ENCODE assay signal across 17 mouse cellular contexts in genomic region chr10:119823691-119824090, GRCm38 (mm10).
A peak's percentile ranks its signal among the peaks of the same experiment; 100 is the strongest.
DNase-seq lines count a peak whose midpoint lies in the region; ATAC-seq lines count a peak whose summit lies in the region.
"Had no signal": no experiment of that assay in that cellular context is flagged by ENCODE, and none has a peak within 500 bp of the region (broad histone marks: within the 10 kb centered on the region; RNA-seq: fewer than 3 reads in every experiment).

No protein-coding gene starts in this region.

- H3K9me3 ChIP-seq in kidney, embryonic 14.5 days (ENCODE audit: control insufficient read depth, low read length) = no peaks in the 10 kb centered on the region
- no peaks in the 10 kb centered on the region for H3K9me3 ChIP-seq in hindbrain, embryonic 15.5 days
- H3K9me3 ChIP-seq: liver, embryonic 12.5 days had no signal

- no peaks in the 10 kb centered on the region for H3K36me3 ChIP-seq in kidney, embryonic 14.5 days (ENCODE audit: control insufficient read depth, insufficient read depth, low read length)
- H3K36me3 ChIP-seq in hindbrain, embryonic 15.5 days = no peaks in the 10 kb centered on the region
- H3K36me3 ChIP-seq: liver, embryonic 12.5 days had no signal

- no peaks in the 10 kb centered on the region for H3K27me3 ChIP-seq in kidney, embryonic 14.5 days (ENCODE audit: control insufficient read depth, insufficient read depth, low read length)
- H3K27me3 ChIP-seq in hindbrain, embryonic 15.5 days = no peaks in the 10 kb centered on the region
- H3K27me3 ChIP-seq: liver, embryonic 12.5 days; megakaryocyte, embryonic 14.5 days had no signal

- DNase-seq in cerebellum, postnatal 10 days = peak; percentile 47 to 52
- DNase-seq in cerebellum, adult 9-11 months = no peak
- DNase-seq in kidney, postnatal 14 days = peak; percentile 20
- DNase-seq in ES-CJ7 (ENCODE audit: low read depth, low spot score) = peak; percentile 38
- no peak for DNase-seq in spleen, postnatal 10 days (ENCODE audit: low spot score in 2 of 2)
- DNase-seq: adrenal gland, postnatal 10 days; cerebellum, adult 11-12 months; gastrocnemius, postnatal 25 days; right cerebral cortex, postnatal 4 days had no signal

- no peak overlapping the region for H3K27ac ChIP-seq in kidney, embryonic 14.5 days (ENCODE audit: low read depth, low read length)
- 0 out of 2 replicates have a peak overlapping the region, but pooled peaks have one; percentile 20 for H3K27ac ChIP-seq in hindbrain, embryonic 15.5 days (replicated peaks)
- H3K27ac ChIP-seq: liver, embryonic 12.5 days had no signal

- H3K4me3 ChIP-seq in kidney, embryonic 14.5 days (ENCODE audit: low read length) = no peak overlapping the region
- no peak overlapping the region for H3K4me3 ChIP-seq in hindbrain, embryonic 15.5 days
- H3K4me3 ChIP-seq: liver, embryonic 12.5 days; megakaryocyte, embryonic 14.5 days had no signal

- WGBS in kidney, embryonic 14.5 days = 49% methylated on average over 7 of the region's 7 CpGs
- WGBS in hindbrain, embryonic 15.5 days = 22% methylated on average over 7 of the region's 7 CpGs

- no peak overlapping the region for H3K9ac ChIP-seq in kidney, embryonic 14.5 days (ENCODE audit: low read depth, low read length)
- no peak overlapping the region for H3K9ac ChIP-seq in hindbrain, embryonic 15.5 days
- H3K9ac ChIP-seq: liver, embryonic 12.5 days had no signal

- no peak for ATAC-seq in kidney, embryonic 14.5 days (ENCODE audit: low FRiP score, low TSS enrichment)
- ATAC-seq in hindbrain, embryonic 15.5 days (ENCODE audit: low FRiP score, low read depth) = no peak
- ATAC-seq in activated CD4-positive, CD25-positive, alpha-beta regulatory T cell, adult 4 months = no peak
- ATAC-seq: CD4-positive, CD25-positive, alpha-beta regulatory T cell, adult 4 months; inflammation-experienced regulatory T-cells, adult 6 months; liver, embryonic 12.5 days; lung, postnatal 0 days had no signal

- H3K4me1 ChIP-seq in kidney, embryonic 14.5 days (ENCODE audit: control insufficient read depth, insufficient read depth, low read length) = no peaks in the 10 kb centered on the region
- H3K4me1 ChIP-seq in hindbrain, embryonic 15.5 days (replicated peaks) = peaks cover 26% of the 10 kb centered on the region
- H3K4me1 ChIP-seq: liver, embryonic 12.5 days; megakaryocyte, embryonic 14.5 days had no signal

- H3K4me2 ChIP-seq in kidney, embryonic 14.5 days (replicated peaks; ENCODE audit: low read depth, low read length) = no peak overlapping the region
- H3K4me2 ChIP-seq in hindbrain, embryonic 15.5 days = no peak overlapping the region
- H3K4me2 ChIP-seq: liver, embryonic 12.5 days had no signal

Comparison
In these comparisons a context has a peak if more than half of its experiments do, and no peak if none do; other contexts are left out.
1. DNase-seq: peak in cerebellum, postnatal 10 days (2 of 2), kidney, postnatal 14 days (single experiment) and ES-CJ7 (single experiment); none in cerebellum, adult 9-11 months (single experiment) and spleen, postnatal 10 days (0 of 2).